Mouse (Mus musculus): ENCODE measurements around the gene Chst5. TPM values are rescaled to one million over a fixed set of nuclear protein-coding genes. Genes with fewer than 3 reads are reported as not detected.
"Not testable (repeated sequence)": the region's sequence is repeated elsewhere in the genome, so short reads cannot be mapped to it uniquely, and the experiment has no call there.

Chst5 gene
- total RNA-seq, 1 experiment from 2014 or later = not detected

- no peak for DNase-seq
These were observed 39.0 kb downstream of the Chst5 start for GRCm38 (mm10) chr8:111871278-111871677.

- DNase-seq = no peak
These were observed 39.9 kb downstream of the Chst5 start for GRCm38 (mm10) chr8:111870379-111870778.

GRCm38 (mm10) chr8:111868664-111869063, 41.6 kb downstream of the Chst5 start:
- DNase-seq = no peak

GRCm38 (mm10) chr8:111865857-111866256, 44.4 kb downstream of the Chst5 start:
- DNase-seq = no peak

- no peak for DNase-seq
These were observed 45.0 kb downstream of the Chst5 start for GRCm38 (mm10) chr8:111865130-111865852.

- DNase-seq = no peak
These were observed 45.6 kb downstream of the Chst5 start for GRCm38 (mm10) chr8:111864648-111865047.

GRCm38 (mm10) chr8:111863280-111863679, 47.0 kb downstream of the Chst5 start:
- DNase-seq = no peak

GRCm38 (mm10) chr8:111855977-111856376, 54.3 kb downstream of the Chst5 start:
- no peak for DNase-seq

- peak; percentile 95 for DNase-seq
These were observed 56.3 kb downstream of the Chst5 start, which contains the start of gene Cfdp1 for GRCm38 (mm10) chr8:111853861-111854501. TSS of gene Cfdp1 (minus strand) at chr8:111854291.

- DNase-seq = not testable (repeated sequence)
These were observed 57.0 kb downstream of the Chst5 start for GRCm38 (mm10) chr8:111853219-111853618.

GRCm38 (mm10) chr8:111846746-111847145, 63.5 kb downstream of the Chst5 start:
- DNase-seq = no peak

Other genes starting within 250 kb of the Chst5 start
- gene Ctrb1, start 219.4 kb downstream of the Chst5 start, total RNA-seq (2021) = not detected in 2 replicates
- 64.5 and 70.0 TPM in 2 replicates for gene Bcar1, start 166.6 kb downstream of the Chst5 start, total RNA-seq (2021)
- 80.4 and 85.9 TPM in 2 replicates for gene Cfdp1, start 56.2 kb downstream of the Chst5 start, total RNA-seq (2021)
- 7.0 and 7.6 TPM in 2 replicates for gene Tmem170, start 33.7 kb downstream of the Chst5 start, total RNA-seq (2021)
- 5.1 and 7.3 TPM in 2 replicates for gene Tmem231, start 23.4 kb upstream of the Chst5 start, total RNA-seq (2021)
- gene Gabarapl2, start 30.3 kb upstream of the Chst5 start, total RNA-seq (2021) = 127 and 172 TPM in 2 replicates
- gene Adat1, start 81.9 kb upstream of the Chst5 start, total RNA-seq (2021) = 5.4 TPM in 2 replicates
- gene Kars, start 100.9 kb upstream of the Chst5 start, total RNA-seq (2021) = 100 and 111 TPM in 2 replicates
- 17.6 and 22.6 TPM in 2 replicates for gene Terf2ip, start 101.0 kb upstream of the Chst5 start, total RNA-seq (2021)
- not detected in 2 replicates for gene Gm6793, start 104.6 kb upstream of the Chst5 start, total RNA-seq (2021)

Measured in adrenal gland, postnatal 25 days (tissue).